ENCODE assay signal across 11 mouse cellular contexts in genomic region chr7:71936690-71937089, GRCm38 (mm10).
DNase-seq lines count a peak whose midpoint lies in the region; TF ChIP-seq lines count a peak whose summit lies in the region.
"Had no signal": no experiment of that assay in that cellular context is flagged by ENCODE, and none has a peak within 500 bp of the region (broad histone marks: within the 10 kb centered on the region; RNA-seq: fewer than 3 reads in every experiment).

No protein-coding gene starts in this region.

- H3K4me3 ChIP-seq in lung, adult 2 months (replicated peaks; ENCODE audit: extremely low read depth, low read depth, low read length) = no peak overlapping the region
- H3K4me3 ChIP-seq: megakaryocyte, embryonic 14.5 days; neural tube, embryonic 12.5 days had no signal

- 35% methylated on average over 4 of the region's 4 CpGs for WGBS in lung, adult 2 months

- no peak for TF ChIP-seq POLR2A in lung, adult 2 months (IDR thresholded peaks at IDR 0.05; ENCODE audit: borderline replicate concordance, extremely low read depth, low read depth, low read length)

- intact Hi-C loops in heart, postnatal 14 days (cut with DNase I) = no loop called here

- TF ChIP-seq CTCF in lung, adult 2 months (IDR thresholded peaks at IDR 0.05; ENCODE audit: insufficient read depth, low read length) = no peak

- DNase-seq in lung, adult 18-20 months = peak; percentile 7 to 17
- DNase-seq in lung, adult 2 months = no peak
- DNase-seq in heart, postnatal 14 days = peak; percentile 16
- peak; percentile 50 to 62 for DNase-seq in kidney, postnatal 36 days
- no peak for DNase-seq in layer of hippocampus, adult 9-10 months (ENCODE audit: low spot score)
- no peak for DNase-seq in cerebellum, postnatal 4 days (ENCODE audit: low spot score in 2 of 2)
- no peak for DNase-seq in ovary, postnatal 14 days (ENCODE audit: low spot score)
- DNase-seq: embryo, embryonic 11 days; thymus, postnatal 25 days had no signal

- no peaks in the 10 kb centered on the region for H3K4me1 ChIP-seq in lung, adult 2 months (ENCODE audit: control insufficient read depth, insufficient read depth, low read length)
- H3K4me1 ChIP-seq: neural tube, embryonic 12.5 days had no signal

Comparison
In these comparisons a context has a peak if more than half of its experiments do, and no peak if none do; other contexts are left out.
1. DNase-seq: peak in lung, adult 18-20 months (2 of 2), heart, postnatal 14 days (2 of 2) and kidney, postnatal 36 days (2 of 2); none in lung, adult 2 months (single experiment), layer of hippocampus, adult 9-10 months (single experiment), cerebellum, postnatal 4 days (0 of 2) and ovary, postnatal 14 days (single experiment).